Mouse (Mus musculus) testis, adult 2 months (tissue): ENCODE data around the gene Minos1.

Experiments
- CTCF ChIP-seq: fragments of 200-500 bp; IDR thresholded peaks from 2 replicates; pipeline ENCODE4 v1.5.1; 2012; ENCODE audit warnings: low read depth, mild to moderate bottlenecking, inconsistent platforms, low read length, moderate library complexity; ENCODE audit not compliant: control insufficient read depth, insufficient read depth, insufficient replicate concordance
- POLR2A ChIP-seq: fragments of 200-500 bp; IDR thresholded peaks from 2 replicates; pipeline ENCODE4 v1.6.1; 2012; ENCODE audit warnings: low read depth, mild to moderate bottlenecking, inconsistent platforms, low read length, moderate library complexity; ENCODE audit not compliant: control insufficient read depth

- TF ChIP-seq POLR2A, result no peak
- no peak; the same call in 1 of the 2 replicates for TF ChIP-seq CTCF
Observed at GRCm38 (mm10) chr4:139179218-139179617, 48.3 kb upstream of the Minos1 start.
